Mouse (Mus musculus) duodenum, adult 2 months (tissue): ENCODE results near the gene Gm45521. TPM values are rescaled to one million over a fixed set of nuclear protein-coding genes. Genes with fewer than 3 reads are reported as not detected.

Source experiments
- polyA plus RNA-seq: library from polyadenylated mRNA; depleted of rRNA; stranded (reverse); fragments of >200 nt; gene quantifications from 2 replicates; pipeline ENCODE4 v1.2.3, GENCODE M21; 2012; ENCODE audit warnings: low replicate concordance; rRNA removed

The Gm45521 gene
- not detected in 2 replicates for polyA plus RNA-seq

GRCm38 (mm10) chr14:7957049-7957448 is at the start of gene Gm45521:
Gene Gm45521, plus strand, starts transcription at chr14:7957288.

GRCm38 (mm10) chr14:7994271-7994767 is 37.2 kb downstream of the Gm45521 start, which contains the start of gene Dnase1l3:
Gene Dnase1l3, minus strand, starts transcription at chr14:7994573.

GRCm38 (mm10) chr14:8002432-8003092 is 45.5 kb downstream of the Gm45521 start, which contains the start of gene Abhd6:
Gene Abhd6, plus strand, starts transcription at chr14:8002902.

Other genes with a start within 250 kb of the Gm45521 start
- not detected in 2 replicates for gene Gm26661, start 165.7 kb upstream of the Gm45521 start, polyA plus RNA-seq
- gene Flnb, start 139.3 kb upstream of the Gm45521 start, polyA plus RNA-seq = 16.8 and 21.0 TPM in 2 replicates
- gene Dnase1l3, start 37.3 kb downstream of the Gm45521 start, polyA plus RNA-seq = 5.6 and 17.6 TPM in 2 replicates
- gene Abhd6, start 45.6 kb downstream of the Gm45521 start, polyA plus RNA-seq = 57.8 and 70.9 TPM in 2 replicates
- gene Rpp14, start 123.1 kb downstream of the Gm45521 start, polyA plus RNA-seq = 1.2 and 2.5 TPM in 2 replicates
- 16.0 and 24.8 TPM in 2 replicates for gene Pxk, start 140.9 kb downstream of the Gm45521 start, polyA plus RNA-seq
- gene Pdhb, start 215.7 kb downstream of the Gm45521 start, polyA plus RNA-seq = 17.0 and 21.9 TPM in 2 replicates